Mouse (Mus musculus) CH12.LX (cell line): ENCODE data around the gene Slc3a1. TPM values are rescaled to one million over a fixed set of nuclear protein-coding genes. Genes with fewer than 3 reads are reported as not detected.

Experiments
- DNase-seq: peaks from one replicate; pipeline ENCODE4 v3.0.0-alpha.2; 2013; ENCODE audit errors: extremely low read depth
- H3K27ac ChIP-seq: 2 replicates; pipeline ENCODE4 v1.5.1; 2012; ENCODE audit warnings: low read depth, mild to moderate bottlenecking, control low read depth, moderate library complexity; ENCODE audit not compliant: insufficient read depth
- H3K27me3 ChIP-seq: replicated peaks from 2 replicates; pipeline ENCODE3; 2012; ENCODE audit warnings: inconsistent platforms
- H3K36me3 ChIP-seq, 2 experiments: replicated peaks in 1 of 2; 2 replicates each; pipeline versions ENCODE3 to v1.6.1; 2012; ENCODE audit warnings: inconsistent platforms in 1 of 2, low read length in 1 of 2, mild to moderate bottlenecking in 1 of 2, mixed read lengths in 1 of 2, moderate library complexity in 1 of 2; ENCODE audit not compliant: control insufficient read depth in 1 of 2, insufficient read depth in 1 of 2
- H3K4me1 ChIP-seq, 2 experiments: 2 replicates each; pipeline ENCODE4 v1.6.1; 2012; ENCODE audit warnings: inconsistent platforms in 1 of 2, moderate library complexity in 1 of 2; ENCODE audit not compliant: insufficient read depth in 2 of 2, control insufficient read depth in 1 of 2
- H3K4me2 ChIP-seq: 2 replicates; pipeline ENCODE4 v1.6.1; 2012; ENCODE audit warnings: low read depth, mild to moderate bottlenecking, control low read depth; ENCODE audit not compliant: poor library complexity, insufficient read depth, severe bottlenecking
- H3K4me3 ChIP-seq, 3 experiments: fragments of 150-350 bp in 1 of 3; sonication (generic) in 1 of 3; replicated peaks in 1 of 3; 2 replicates each; pipeline versions ENCODE3 to v1.5.1; 2011 to 2012; ENCODE audit warnings: low read depth in 2 of 3, low read length in 2 of 3, mild to moderate bottlenecking in 2 of 3, moderate library complexity in 2 of 3, control low read depth in 1 of 3, improper control_type of control experiment in 1 of 3, inconsistent platforms in 1 of 3, mixed read lengths in 1 of 3; ENCODE audit not compliant: poor library complexity in 1 of 3
- H3K79me2 ChIP-seq: replicated peaks from 2 replicates; pipeline ENCODE4 v1.6.1; 2012; ENCODE audit warnings: mild to moderate bottlenecking, moderate library complexity; ENCODE audit not compliant: control insufficient read depth, poor library complexity, insufficient read depth, severe bottlenecking; ENCODE audit errors: extremely low read depth
- H3K9ac ChIP-seq: 2 replicates; pipeline ENCODE4 v1.6.1; 2012; ENCODE audit warnings: low read depth, mild to moderate bottlenecking, control low read depth, moderate library complexity; ENCODE audit not compliant: insufficient read depth
- H3K9me3 ChIP-seq: replicated peaks from 2 replicates; pipeline ENCODE3; 2012; ENCODE audit warnings: low read length, inconsistent platforms, mixed read lengths
- CTCF ChIP-seq, 2 experiments: IDR thresholded peaks in 1 of 2; conservative IDR thresholded peaks in 1 of 2; 2 replicates each; pipeline ENCODE4 v1.5.1; 2011 to 2012; ENCODE audit warnings: low read depth in 2 of 2, low read length in 2 of 2, improper control_type of control experiment in 1 of 2, inconsistent platforms in 1 of 2, mild to moderate bottlenecking in 1 of 2, moderate library complexity in 1 of 2
- GABPA ChIP-seq: IDR thresholded peaks from 2 replicates; pipeline ENCODE4 v1.6.1; 2012; ENCODE audit warnings: low read depth, low read length, improper control_type of control experiment, inconsistent platforms; ENCODE audit not compliant: insufficient replicate concordance
- HCFC1 ChIP-seq: IDR thresholded peaks from 2 replicates; pipeline ENCODE4 v1.6.1; 2012; ENCODE audit warnings: low read depth, mild to moderate bottlenecking, inconsistent platforms, low read length, improper control_type of control experiment
- MAZ ChIP-seq: IDR thresholded peaks from 2 replicates; pipeline ENCODE4 v1.6.1; 2012; ENCODE audit warnings: low read depth, mild to moderate bottlenecking, inconsistent platforms, low read length, improper control_type of control experiment, moderate library complexity
- POLR2A ChIP-seq: IDR thresholded peaks from 2 replicates; pipeline ENCODE4 v1.6.1; 2011; ENCODE audit warnings: low read depth, mild to moderate bottlenecking, improper control_type of control experiment, low read length
- POLR2AphosphoS2 ChIP-seq: IDR thresholded peaks from 2 replicates; pipeline ENCODE4 v1.6.1; 2011; ENCODE audit warnings: low read depth, low read length, improper control_type of control experiment
- RAD21 ChIP-seq: IDR thresholded peaks from 2 replicates; pipeline ENCODE4 v1.6.1; 2011; ENCODE audit warnings: low read depth, mild to moderate bottlenecking, low read length, improper control_type of control experiment, moderate library complexity
- SIN3A ChIP-seq: IDR thresholded peaks from 2 replicates; pipeline ENCODE4 v1.6.1; 2012; ENCODE audit warnings: low read length, improper control_type of control experiment, inconsistent platforms
- SMC3 ChIP-seq: IDR thresholded peaks from 2 replicates; pipeline ENCODE4 v1.6.1; 2011; ENCODE audit warnings: low read depth, low read length, improper control_type of control experiment
- TCF12 ChIP-seq: IDR thresholded peaks from 2 replicates; pipeline ENCODE4 v1.6.1; 2014; ENCODE audit warnings: low read depth, mild to moderate bottlenecking, inconsistent platforms, low read length, improper control_type of control experiment
- UBTF ChIP-seq: IDR thresholded peaks from 2 replicates; pipeline ENCODE4 v1.6.1; 2012; ENCODE audit warnings: low read depth, mild to moderate bottlenecking, inconsistent platforms, low read length, improper control_type of control experiment, moderate library complexity
- USF1 ChIP-seq: IDR thresholded peaks from 2 replicates; pipeline ENCODE4 v1.6.1; 2014; ENCODE audit warnings: low read depth, mild to moderate bottlenecking, inconsistent platforms, low read length, improper control_type of control experiment
- ZC3H11A ChIP-seq: IDR thresholded peaks from 2 replicates; pipeline ENCODE4 v1.6.1; 2012; ENCODE audit warnings: low read depth, mild to moderate bottlenecking, inconsistent platforms, low read length, improper control_type of control experiment
- ZMIZ1 ChIP-seq: IDR thresholded peaks from 2 replicates; pipeline ENCODE4 v1.6.1; 2012; ENCODE audit warnings: low read depth, mild to moderate bottlenecking, inconsistent platforms, low read length, improper control_type of control experiment
- dilution Hi-C: fragments of 300-500 bp; cut with MboI; formaldehyde crosslinking; loops from 2 replicates; pipeline ENCODE4 v1.14.3; 2020; ENCODE audit warnings: low sequenced_read_pairs; ENCODE audit not compliant: extremely low pct_unique_long_range_greater_than_20kb, extremely low pct_ligation_motif_present
- in situ Hi-C: fragments of 300-500 bp; cut with MboI; formaldehyde crosslinking; loops from 3 replicates; pipeline ENCODE4 v1.14.3; 2019; ENCODE audit warnings: low sequenced_read_pairs, low pct_ligation_motif_present, low pct_unique_long_range_greater_than_20kb, mixed read lengths
- polyA plus RNA-seq: library from polyadenylated mRNA; unstranded; fragments of >175 nt; gene quantifications from 2 replicates; pipeline ENCODE4 v1.2.1, GENCODE M21; 2012; ENCODE audit warnings: low read depth; ENCODE audit not compliant: insufficient read length
- total RNA-seq, 2 experiments: library from RNA; depleted of rRNA; stranded (reverse); fragments of 300-350 nt in 1 of 2; fragments of >200 nt in 1 of 2; gene quantifications; 2 replicates each; pipeline ENCODE4 v1.2.3; 2012 to 2014

Gene Slc3a1
- total and polyA plus RNA-seq, 3 experiments = 0.04 TPM; not detected in 2

- no peak overlapping the region for H3K4me2 ChIP-seq
- in situ Hi-C loops = no loop called here
- no peaks in the 10 kb centered on the region for H3K27me3 ChIP-seq
- H3K9ac ChIP-seq = no peak overlapping the region
- H3K79me2 ChIP-seq = no peaks in the 10 kb centered on the region
- no peaks in the 10 kb centered on the region for H3K4me1 ChIP-seq
- TF ChIP-seq POLR2AphosphoS2 (no peak), SIN3A (no peak), UBTF (no peak), MAZ (no peak), CTCF (conservative IDR thresholded peaks at IDR 0.05 in 1 of 2, IDR thresholded peaks at IDR 0.05 in 1 of 2; ENCODE audit: low read depth in 2 of 2, low read length in 2 of 2) (no peak), GABPA (no peak), RAD21 (no peak), TCF12 (no peak), ZMIZ1 (no peak)
- no peak overlapping the region for H3K27ac ChIP-seq
- H3K36me3 ChIP-seq = peaks cover 0 to 3% of the 10 kb centered on the region in 2 experiments
- no peak overlapping the region for H3K4me3 ChIP-seq
- dilution Hi-C loops = no loop called here
- H3K9me3 ChIP-seq = peaks cover 4% of the 10 kb centered on the region
- no peak for DNase-seq
Observed at GRCm38 (mm10) chr17:85110640-85111039, 82.5 kb downstream of the Slc3a1 start.

GRCm38 (mm10) chr17:85113441-85113840, 85.3 kb downstream of the Slc3a1 start:
- Histone ChIP-seq H3K27ac (no peak overlapping the region), H3K9me3 (peaks cover 4% of the 10 kb centered on the region), H3K4me1 (no peaks in the 10 kb centered on the region), H3K79me2 (no peaks in the 10 kb centered on the region), H3K27me3 (no peaks in the 10 kb centered on the region), H3K36me3 (peaks cover 0 to 3% of the 10 kb centered on the region in 2 experiments), H3K4me2 (no peak overlapping the region), H3K9ac (no peak overlapping the region), H3K4me3 (no peak overlapping the region)
- no peak for TF ChIP-seq HCFC1
- TF ChIP-seq RAD21 = peak; percentile 12
- no peak for TF ChIP-seq POLR2A
- TF ChIP-seq SMC3 = peak; percentile 25; the same call in 1 of the 2 replicates
- peak in 1 of 2 experiments; percentile 48; a peak in 2 of 4 replicates for TF ChIP-seq CTCF (conservative IDR thresholded peaks at IDR 0.05 in 1 of 2, IDR thresholded peaks at IDR 0.05 in 1 of 2; ENCODE audit: low read depth in 2 of 2, low read length in 2 of 2)
- TF ChIP-seq ZC3H11A = no peak
- TF ChIP-seq USF1 = no peak
- DNase-seq = no peak
- dilution Hi-C loops = no loop called here
- in situ Hi-C loops = no loop called here

Other genes with a start within 250 kb of the Slc3a1 start
- 54.4 and 68.1 TPM in 2 replicates for gene Lrpprc, start 237.6 kb upstream of the Slc3a1 start, total RNA-seq (2012; rRNA removed)
- gene Lrpprc, start 237.6 kb upstream of the Slc3a1 start, total RNA-seq (2014; rRNA removed) = 65.9 and 73.1 TPM in 2 replicates
- gene Lrpprc, start 237.6 kb upstream of the Slc3a1 start, polyA plus RNA-seq = 61.4 and 73.8 TPM in 2 replicates
- 33.2 and 37.7 TPM in 2 replicates for gene Ppm1b, start 71.6 kb upstream of the Slc3a1 start, total RNA-seq (2012; rRNA removed)
- gene Ppm1b, start 71.6 kb upstream of the Slc3a1 start, total RNA-seq (2014; rRNA removed) = 39.5 and 39.9 TPM in 2 replicates
- gene Ppm1b, start 71.6 kb upstream of the Slc3a1 start, polyA plus RNA-seq = 47.8 and 49.6 TPM in 2 replicates
- gene Prepl, start 61.9 kb downstream of the Slc3a1 start, total RNA-seq (2012; rRNA removed) = 8.4 and 8.5 TPM in 2 replicates
- gene Prepl, start 61.9 kb downstream of the Slc3a1 start, total RNA-seq (2014; rRNA removed) = 6.0 and 7.0 TPM in 2 replicates
- gene Prepl, start 61.9 kb downstream of the Slc3a1 start, polyA plus RNA-seq = 21.0 and 22.9 TPM in 2 replicates
- 1.5 and 1.6 TPM in 2 replicates for gene Camkmt, start 62.2 kb downstream of the Slc3a1 start, total RNA-seq (2012; rRNA removed)
- 1.7 and 1.8 TPM in 2 replicates for gene Camkmt, start 62.2 kb downstream of the Slc3a1 start, total RNA-seq (2014; rRNA removed)
- 3.5 and 4.4 TPM in 2 replicates for gene Camkmt, start 62.2 kb downstream of the Slc3a1 start, polyA plus RNA-seq